Mouse (Mus musculus) liver, embryonic 14.5 days (tissue): ENCODE results near the gene Tbc1d22b. TPM values are rescaled to one million over a fixed set of nuclear protein-coding genes. Genes with fewer than 3 reads are reported as not detected.
A peak's percentile ranks its signal among the peaks of the same experiment; 100 is the strongest.

ENCODE experiments used
- ATAC-seq: fragments of 200-750 bp; cut with Nextera tagmentation; 2 replicates; pipeline ENCODE4 v1.8.0; 2017; ENCODE audit warnings: moderate number of reproducible peaks, mild to moderate bottlenecking, moderate library complexity; ENCODE audit not compliant: insufficient read depth
- DNase-seq, 3 experiments: peaks; one replicate each; pipeline ENCODE4 v3.0.0-alpha.2; 2012 to 2013; ENCODE audit warnings: low read depth in 3 of 3, low spot score in 3 of 3
- H3K27ac ChIP-seq: fragments of 300-500 bp; sonication (generic); 2 replicates; pipeline ENCODE4 v1.5.1; 2014; ENCODE audit warnings: moderate library complexity, mild to moderate bottlenecking, control low read depth, inconsistent platforms
- H3K27me3 ChIP-seq: fragments of 300-500 bp; sonication (generic); 2 replicates; pipeline ENCODE4 v1.6.1; 2014; ENCODE audit warnings: mild to moderate bottlenecking, low read length, moderate library complexity; ENCODE audit not compliant: control insufficient read depth, insufficient read depth
- H3K36me3 ChIP-seq: fragments of 300-500 bp; sonication (generic); replicated peaks from 2 replicates; pipeline ENCODE4 v1.6.1; 2014; ENCODE audit warnings: low read depth; ENCODE audit not compliant: control insufficient read depth, insufficient read depth
- H3K4me1 ChIP-seq, 2 experiments: fragments of 200-500 bp in 1 of 2; fragments of 300-500 bp in 1 of 2; sonication (generic) in 1 of 2; replicated peaks; 2 replicates each; pipeline ENCODE4 v1.6.1; 2012 to 2014; ENCODE audit warnings: antibody characterized with exemption in 1 of 2, inconsistent platforms in 1 of 2, low read length in 1 of 2; ENCODE audit not compliant: control insufficient read depth in 2 of 2, insufficient read depth in 2 of 2
- H3K4me2 ChIP-seq: fragments of 300-500 bp; sonication (generic); 2 replicates; pipeline ENCODE4 v1.6.1; 2014; ENCODE audit warnings: low read depth, mild to moderate bottlenecking, control low read depth, moderate library complexity
- H3K4me3 ChIP-seq, 2 experiments: fragments of 200-500 bp in 1 of 2; fragments of 300-500 bp in 1 of 2; sonication (generic) in 1 of 2; 2 replicates each; pipeline ENCODE4 v1.5.1; 2012 to 2014; ENCODE audit warnings: low read depth in 2 of 2, low read length in 2 of 2, mild to moderate bottlenecking in 2 of 2, control low read depth in 1 of 2, inconsistent platforms in 1 of 2, moderate library complexity in 1 of 2; ENCODE audit not compliant: insufficient read depth in 1 of 2
- H3K9ac ChIP-seq: fragments of 300-500 bp; sonication (generic); replicated peaks from 2 replicates; pipeline ENCODE4 v1.6.1; 2014; ENCODE audit warnings: mild to moderate bottlenecking, control low read depth, moderate library complexity
- H3K9me3 ChIP-seq: fragments of 300-500 bp; sonication (generic); 2 replicates; pipeline ENCODE4 v1.6.1; 2016; ENCODE audit warnings: low read length, mixed read lengths; ENCODE audit not compliant: control insufficient read depth
- CTCF ChIP-seq: IDR thresholded peaks from 2 replicates; pipeline ENCODE4 v1.5.1; 2016; ENCODE audit warnings: antibody characterized with exemption, low read depth, control low read depth
- EP300 ChIP-seq: IDR thresholded peaks from 2 replicates; pipeline ENCODE4 v1.6.1; 2016; ENCODE audit warnings: antibody characterized with exemption, low read depth
- WGBS: fragments of 180-500 bp; shearing (Covaris S2); extraction: QIAGEN DNeasy Blood & Tissue Kit; methylation state at CpG from one replicate; pipeline ENCODE4 v1.1.7; 2014; ENCODE audit not compliant: insufficient replicate concordance; 5-methylcytosine and 5-hydroxymethylcytosine counted together
- polyA plus RNA-seq, 2 experiments: library from polyadenylated mRNA; depleted of rRNA in 1 of 2; stranded (reverse) in 1 of 2; unstranded in 1 of 2; fragments of >200 nt; fragmentation: Nextera tagmentation in 1 of 2; extraction: Ambion mirVana in 1 of 2; gene quantifications; 2 replicates each; pipeline versions ENCODE4 v1.2.1 to v1.2.3; 2012 to 2014

Tbc1d22b gene
- polyA plus RNA-seq, 2 experiments: 2.3 to 3.6 TPM

DNA sequence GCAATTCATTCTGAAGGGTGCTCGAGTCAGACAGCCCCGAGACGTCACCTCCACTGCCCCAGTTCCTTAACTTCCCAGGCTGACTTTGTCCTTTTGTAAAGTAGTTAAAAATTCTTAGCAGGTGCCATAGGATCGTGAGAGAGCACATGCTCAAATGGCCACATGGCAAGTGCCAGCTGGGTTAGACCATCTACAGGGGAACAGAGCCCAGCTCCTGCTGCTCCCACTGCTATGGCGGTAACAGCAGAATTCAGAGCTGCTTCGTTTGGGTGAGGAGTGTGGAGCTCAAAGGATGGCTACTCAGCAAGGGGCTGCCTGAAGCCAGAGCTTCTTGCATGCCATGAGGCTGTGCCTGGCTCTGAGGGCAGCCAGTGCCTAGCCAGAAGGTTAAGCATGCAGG is 20.2 kb downstream of the Tbc1d22b start:
- Histone ChIP-seq H3K9me3 (no peaks in the 10 kb centered on the region), H3K4me1 (no peaks in the 10 kb centered on the region), H3K4me3 (no peak overlapping the region), H3K27me3 (no peaks in the 10 kb centered on the region), H3K27ac (no peak overlapping the region), H3K36me3 (no peaks in the 10 kb centered on the region; the same call in 1 of the 2 replicates), H3K4me2 (no peak overlapping the region), H3K9ac (no peak overlapping the region)
- ATAC-seq (no peak), DNase-seq (no peak)
- TF ChIP-seq EP300 (no peak), CTCF (no peak)
- 76% methylated on average over 6 of the region's 6 CpGs for WGBS

DNA sequence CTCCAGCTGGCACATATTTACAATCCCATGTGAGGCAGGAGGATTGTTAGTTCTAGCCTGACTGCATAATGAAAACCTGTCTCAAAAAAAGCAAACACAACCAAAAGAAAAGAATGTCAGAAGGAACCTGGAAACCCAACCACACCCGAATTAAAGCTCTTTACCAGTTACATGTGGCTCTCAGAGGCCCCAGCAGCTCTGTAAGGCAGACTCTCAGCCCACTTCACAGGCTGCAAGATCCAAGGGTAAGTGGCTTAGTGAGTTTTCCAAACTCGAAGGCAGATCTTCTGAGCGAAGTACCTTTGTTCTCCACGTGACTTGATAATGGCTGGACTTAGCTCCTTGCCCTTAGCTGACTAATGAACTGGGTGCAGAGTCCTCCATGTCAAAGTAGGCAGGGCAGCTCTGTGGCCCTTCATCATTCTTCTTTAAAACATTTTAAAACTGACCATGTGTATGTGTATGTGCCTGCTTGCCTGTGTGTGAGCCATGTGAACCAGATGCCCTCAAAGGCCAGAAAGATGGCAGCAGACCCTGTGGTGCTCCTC is 30.1 kb downstream of the Tbc1d22b start:
- ATAC-seq: no peak
- Histone ChIP-seq H3K9ac (no peak overlapping the region), H3K4me1 (peaks cover 0 to 13% of the 10 kb centered on the region in 2 experiments; a peak in 3 of 4 replicates), H3K4me3 (no peak overlapping the region), H3K27me3 (no peaks in the 10 kb centered on the region), H3K27ac (no peak overlapping the region), H3K9me3 (no peaks in the 10 kb centered on the region), H3K36me3 (no peaks in the 10 kb centered on the region), H3K4me2 (no peak overlapping the region)
- DNase-seq: no peak
- WGBS: 77% methylated on average over 4 of the region's 4 CpGs
- no peak for TF ChIP-seq CTCF
- no peak for TF ChIP-seq EP300

- Histone ChIP-seq H3K27me3 (no peaks in the 10 kb centered on the region), H3K4me1 (peaks cover 0 to 13% of the 10 kb centered on the region in 2 experiments; a peak in 3 of 4 replicates), H3K4me2 (no peak overlapping the region), H3K4me3 (no peak overlapping the region), H3K9ac (no peak overlapping the region), H3K27ac (no peak overlapping the region), H3K9me3 (no peaks in the 10 kb centered on the region), H3K36me3 (no peaks in the 10 kb centered on the region)
- DNase-seq: peak in 2 of 3 experiments; percentile 6 to 11
- TF ChIP-seq CTCF (no peak), EP300 (peak; percentile 58)
- 17% methylated on average over 5 of the region's 5 CpGs for WGBS
- ATAC-seq: peak; percentile 79; the same call in 1 of the 2 replicates
These were observed 34.0 kb downstream of the Tbc1d22b start for GRCm38 (mm10) chr17:29583569-29583968.

DNA sequence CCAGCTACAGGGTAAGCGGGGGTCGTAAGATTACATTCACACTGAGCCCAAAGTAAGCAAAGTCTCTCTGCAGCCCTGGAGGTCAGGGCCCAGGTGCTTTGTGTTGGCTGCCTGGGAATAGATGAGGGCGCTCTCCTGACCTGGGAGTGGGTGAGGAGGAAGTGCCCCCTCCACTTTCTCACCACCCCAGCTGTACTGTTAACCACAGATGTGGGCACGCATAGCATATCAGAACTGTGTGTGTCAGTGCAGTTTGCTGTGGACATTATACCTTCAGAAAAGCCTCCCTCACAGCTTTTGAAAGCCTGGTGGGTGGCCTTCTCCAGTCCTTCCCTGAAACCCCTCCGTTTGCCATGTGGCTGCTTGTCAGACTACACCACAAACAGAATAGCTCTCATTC is 34.7 kb downstream of the Tbc1d22b start:
- no peak for ATAC-seq
- no peak overlapping the region for H3K4me3 ChIP-seq
- no peak for DNase-seq
- WGBS: 42% methylated on average over 5 of the region's 5 CpGs
- H3K27me3 ChIP-seq: no peaks in the 10 kb centered on the region
- no peak overlapping the region for H3K27ac ChIP-seq
- no peaks in the 10 kb centered on the region for H3K9me3 ChIP-seq
- H3K36me3 ChIP-seq: no peaks in the 10 kb centered on the region
- H3K4me2 ChIP-seq: no peak overlapping the region
- H3K4me1 ChIP-seq: peaks cover 0 to 13% of the 10 kb centered on the region in 2 experiments; a peak in 3 of 4 replicates
- H3K9ac ChIP-seq: no peak overlapping the region
- TF ChIP-seq EP300 (no peak), CTCF (no peak)

GRCm38 (mm10) chr17:29584737-29585136 is 35.2 kb downstream of the Tbc1d22b start:
- no peak for DNase-seq
- ATAC-seq: no peak
- Histone ChIP-seq H3K4me3 (no peak overlapping the region), H3K27me3 (no peaks in the 10 kb centered on the region), H3K4me1 (peaks cover 0 to 13% of the 10 kb centered on the region in 2 experiments; a peak in 3 of 4 replicates), H3K9ac (no peak overlapping the region), H3K27ac (no peak overlapping the region), H3K4me2 (no peak overlapping the region), H3K9me3 (no peaks in the 10 kb centered on the region), H3K36me3 (no peaks in the 10 kb centered on the region)
- 75% methylated on average over 3 of the region's 3 CpGs for WGBS
- TF ChIP-seq CTCF (no peak), EP300 (no peak)
